Mouse (Mus musculus) natural killer cell, adult 2 months (primary cell): Measurements from ENCODE around the gene Frmd4a.

ENCODE experiments used
- DNase-seq, 2 experiments: peaks; one replicate each; pipeline ENCODE4 v3.0.0; 2022; ENCODE audit warnings: low spot score in 2 of 2

Gene Frmd4a

DNA sequence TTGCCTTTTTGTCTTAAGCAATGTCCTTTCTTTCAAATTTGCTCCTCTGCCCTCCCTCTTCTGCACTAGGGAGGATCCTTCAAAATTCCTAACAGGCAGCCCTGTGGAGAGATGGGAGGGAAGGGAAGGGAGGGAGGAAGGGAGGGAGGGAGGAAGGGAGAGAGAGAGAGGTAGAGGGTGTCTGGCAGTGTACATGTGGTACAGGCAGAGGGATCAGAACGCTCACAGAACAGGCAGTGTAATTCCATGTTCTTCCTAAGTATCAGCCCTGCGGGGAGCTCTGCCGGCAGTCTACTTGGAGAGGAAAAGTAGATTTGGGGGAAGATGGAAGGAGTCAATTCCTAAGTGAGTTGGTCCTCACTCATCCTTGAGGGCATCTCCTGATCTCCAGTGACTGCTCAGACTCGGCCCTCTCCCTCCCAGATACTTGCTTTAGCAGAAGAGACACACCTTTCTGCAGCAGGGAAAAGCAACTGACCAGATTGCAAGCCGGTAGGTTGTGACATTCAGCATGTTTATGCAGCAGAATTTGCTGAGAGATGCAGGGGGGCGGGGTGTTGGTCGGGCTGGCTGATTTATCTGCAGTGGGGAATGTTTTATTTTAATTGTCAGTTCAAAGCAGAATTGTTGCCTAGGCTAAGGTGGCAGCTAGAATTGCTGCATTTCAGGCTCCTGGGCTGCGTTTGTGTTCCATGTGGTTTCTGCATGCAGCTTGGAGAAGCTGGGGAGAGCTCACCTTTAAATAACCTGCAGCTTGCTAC, at the start of gene Frmd4a:
Gene Frmd4a, plus strand, starts transcription at position 190 of the 761 bp plus-strand sequence.
- DNase-seq = no peak

DNA sequence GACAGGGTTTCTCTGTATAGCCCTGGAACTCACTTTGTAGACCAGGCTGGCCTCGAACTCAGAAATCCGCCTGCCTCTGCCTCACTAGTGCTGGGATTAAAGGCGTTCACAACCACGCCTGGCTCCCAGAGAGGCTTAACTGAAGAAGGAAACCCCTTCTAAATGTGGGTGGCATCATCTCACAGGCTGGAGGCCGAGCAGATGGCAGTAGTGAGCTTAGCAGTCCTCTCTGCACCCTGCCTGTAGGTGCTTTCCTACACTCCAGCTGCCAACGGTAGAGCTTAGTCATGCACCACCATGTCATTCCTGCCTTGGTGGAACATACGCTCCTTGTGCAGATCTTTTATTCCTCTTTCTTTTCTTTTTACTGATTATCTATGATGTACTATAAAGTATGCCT, 28.6 kb upstream of the Frmd4a start:
- no peak for DNase-seq

- no peak for DNase-seq
These were observed 27.1 kb upstream of the Frmd4a start for GRCm38 (mm10) chr2:3990431-3990830.

DNA sequence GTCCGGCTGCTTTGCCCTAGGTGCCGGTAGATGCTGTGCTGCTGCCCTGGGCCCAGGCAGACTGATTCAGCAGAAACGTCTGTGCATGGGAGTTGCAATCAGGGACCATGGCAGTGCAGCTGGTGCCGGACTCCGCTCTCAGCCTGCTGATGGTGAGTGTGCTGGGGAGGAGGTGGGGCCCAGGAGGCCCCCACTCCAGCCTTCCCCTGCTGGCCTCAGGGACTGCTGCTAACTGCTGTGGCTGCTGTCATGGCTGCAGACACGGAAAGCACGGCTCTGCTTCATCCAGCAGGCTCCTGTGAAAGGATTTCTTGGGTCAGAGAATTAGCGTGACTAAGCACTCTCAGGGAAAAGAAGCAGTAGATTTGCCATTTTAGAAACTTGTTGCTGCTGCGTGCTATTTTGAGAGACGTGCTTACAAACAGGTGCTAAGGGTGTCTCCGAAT, 937 bp downstream of the Frmd4a start:
- DNase-seq = no peak

- DNase-seq = no peak
These were observed 1.4 kb downstream of the Frmd4a start for GRCm38 (mm10) chr2:4018909-4019308.

- DNase-seq = no peak
These were observed 7.4 kb downstream of the Frmd4a start for GRCm38 (mm10) chr2:4024927-4025326.

- no peak for DNase-seq
These were observed 11.7 kb downstream of the Frmd4a start for GRCm38 (mm10) chr2:4029031-4029747.

DNA sequence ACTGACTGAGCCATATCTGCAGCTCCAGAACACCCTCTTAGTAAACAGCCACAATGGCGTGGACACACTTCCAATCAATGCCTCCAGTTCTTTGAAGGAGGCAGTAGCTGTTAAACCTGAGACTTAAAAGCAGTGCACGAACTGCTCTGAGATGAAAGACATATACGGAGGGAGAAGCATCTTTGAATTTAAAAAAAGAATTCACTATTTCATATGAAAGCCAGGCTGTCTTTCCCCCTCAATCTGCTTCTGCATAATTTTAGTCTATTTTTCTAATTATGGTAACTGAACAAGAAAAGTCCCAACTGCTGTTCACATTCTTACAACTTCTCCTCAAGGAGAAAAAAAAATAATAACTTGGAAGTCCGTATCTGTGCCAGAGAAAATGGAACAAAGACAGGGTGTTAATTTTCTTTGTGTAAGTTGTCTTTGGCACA, 18.7 kb downstream of the Frmd4a start:
- DNase-seq = no peak

DNA sequence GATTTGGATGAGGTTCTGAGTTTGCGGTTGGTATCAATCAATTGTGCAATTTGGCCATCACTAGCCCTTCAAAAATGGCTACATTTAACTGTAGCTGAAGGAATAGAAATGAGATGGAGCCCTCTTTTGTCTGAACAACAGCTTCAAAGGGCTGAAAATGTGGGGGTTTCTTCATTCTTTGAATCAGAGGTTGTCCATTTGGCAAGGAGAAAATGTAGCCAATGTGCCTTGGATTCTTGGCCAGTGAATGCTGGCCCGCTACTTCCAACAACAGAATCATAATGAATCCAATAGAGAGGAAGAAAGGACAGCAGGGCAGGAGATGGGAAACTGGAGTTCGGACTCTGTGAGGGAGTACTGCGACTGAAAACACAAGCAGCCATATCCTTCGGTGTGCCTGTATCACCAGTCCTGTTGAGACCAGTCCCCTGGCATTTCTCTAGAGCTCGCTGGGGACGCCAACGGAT, 19.2 kb downstream of the Frmd4a start:
- no peak for DNase-seq

- DNase-seq = no peak
These were observed 24.5 kb downstream of the Frmd4a start for GRCm38 (mm10) chr2:4042009-4042408.

- no peak for DNase-seq
These were observed 38.0 kb downstream of the Frmd4a start for GRCm38 (mm10) chr2:4055481-4055880.

- no peak for DNase-seq
These were observed 43.2 kb downstream of the Frmd4a start for GRCm38 (mm10) chr2:4060675-4061074.

- DNase-seq = no peak
These were observed 54.3 kb downstream of the Frmd4a start for GRCm38 (mm10) chr2:4071831-4072230.

DNA sequence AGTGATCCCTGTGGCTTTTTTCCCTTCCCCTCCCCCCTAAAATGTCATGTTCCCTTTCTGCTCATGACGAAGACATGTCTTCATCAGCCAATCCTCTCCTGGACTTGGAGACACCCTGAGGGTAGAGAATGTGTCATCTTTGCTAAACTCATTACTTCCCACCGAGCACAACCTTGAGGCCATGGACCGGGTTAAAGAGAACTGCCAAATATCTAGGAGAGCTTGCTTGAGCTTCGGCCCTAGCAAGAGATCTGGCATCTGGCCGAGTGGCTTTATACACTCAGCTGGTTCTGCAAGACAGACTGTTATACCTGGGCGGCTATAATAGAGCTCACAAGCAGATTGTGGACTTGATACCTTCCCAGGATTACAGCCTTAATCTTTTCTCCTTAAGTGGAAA, 66.4 kb downstream of the Frmd4a start:
- no peak for DNase-seq

GRCm38 (mm10) chr2:4097601-4098000, 80.1 kb downstream of the Frmd4a start:
- no peak for DNase-seq

GRCm38 (mm10) chr2:4098948-4099776, 81.6 kb downstream of the Frmd4a start:
- no peak for DNase-seq

DNA sequence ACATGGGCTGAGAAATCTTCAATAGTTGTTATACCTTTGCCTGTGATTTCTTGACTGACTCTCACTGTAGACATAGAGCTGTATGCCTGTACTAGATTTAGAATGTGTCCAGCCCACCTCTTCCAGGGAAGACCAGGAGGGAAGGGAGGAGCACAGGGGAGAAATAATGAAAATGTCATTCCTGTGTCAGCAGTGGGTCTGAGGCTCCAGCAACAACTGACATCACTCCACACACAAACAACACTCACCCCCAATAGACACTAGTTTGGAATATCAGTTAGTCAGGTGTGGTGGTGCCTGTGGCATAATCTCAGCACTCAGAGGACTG, 82.2 kb downstream of the Frmd4a start:
- DNase-seq = no peak

DNA sequence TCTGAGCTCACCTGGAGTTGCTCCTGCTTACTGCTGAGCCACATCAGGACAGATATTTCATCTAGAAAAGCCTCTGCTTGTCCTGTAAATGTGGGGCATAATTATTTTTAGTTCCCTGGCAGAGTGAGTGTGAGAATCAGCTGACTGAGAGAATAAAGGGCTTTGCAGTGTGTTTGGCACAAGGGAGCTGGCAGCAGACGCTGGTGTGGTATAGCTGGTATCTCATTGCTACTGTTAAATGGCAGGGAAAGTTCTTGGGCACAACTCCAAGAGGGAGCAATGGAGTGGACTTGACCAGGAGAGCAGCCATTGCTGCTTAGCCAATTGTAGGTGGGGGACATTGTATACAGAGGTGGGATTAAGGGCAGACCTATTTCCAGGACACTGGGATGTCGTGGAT, 83.9 kb downstream of the Frmd4a start:
- DNase-seq = no peak

DNA sequence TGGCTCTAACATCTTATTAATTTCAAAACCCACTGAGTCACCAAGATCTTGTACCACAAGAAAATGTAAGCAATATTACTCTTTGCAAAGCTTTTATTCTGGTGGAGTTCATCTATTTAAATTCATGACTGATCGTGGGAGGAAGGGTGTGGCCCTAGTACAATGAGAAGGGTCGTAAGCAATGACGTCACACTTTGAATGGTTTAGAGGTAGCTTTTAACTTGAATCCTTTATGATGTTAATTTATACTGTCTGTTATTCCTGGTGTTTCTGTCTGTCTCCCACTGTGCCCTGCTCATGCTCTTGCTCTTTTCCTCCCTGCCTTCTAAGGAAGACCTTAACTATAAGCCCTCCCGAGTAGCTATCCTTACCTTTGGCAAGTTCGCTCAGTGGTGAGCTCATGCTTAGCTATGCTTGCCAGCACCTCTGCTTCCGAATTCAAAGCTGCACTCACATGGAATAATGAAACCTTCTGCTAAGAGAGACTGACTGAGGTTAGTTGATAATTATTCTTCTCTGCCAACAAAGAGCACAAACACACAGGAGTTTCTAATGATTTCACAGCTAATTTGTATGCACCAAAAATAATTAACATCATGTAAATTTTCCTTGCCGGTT, 95.9 kb downstream of the Frmd4a start:
- no peak for DNase-seq

DNA sequence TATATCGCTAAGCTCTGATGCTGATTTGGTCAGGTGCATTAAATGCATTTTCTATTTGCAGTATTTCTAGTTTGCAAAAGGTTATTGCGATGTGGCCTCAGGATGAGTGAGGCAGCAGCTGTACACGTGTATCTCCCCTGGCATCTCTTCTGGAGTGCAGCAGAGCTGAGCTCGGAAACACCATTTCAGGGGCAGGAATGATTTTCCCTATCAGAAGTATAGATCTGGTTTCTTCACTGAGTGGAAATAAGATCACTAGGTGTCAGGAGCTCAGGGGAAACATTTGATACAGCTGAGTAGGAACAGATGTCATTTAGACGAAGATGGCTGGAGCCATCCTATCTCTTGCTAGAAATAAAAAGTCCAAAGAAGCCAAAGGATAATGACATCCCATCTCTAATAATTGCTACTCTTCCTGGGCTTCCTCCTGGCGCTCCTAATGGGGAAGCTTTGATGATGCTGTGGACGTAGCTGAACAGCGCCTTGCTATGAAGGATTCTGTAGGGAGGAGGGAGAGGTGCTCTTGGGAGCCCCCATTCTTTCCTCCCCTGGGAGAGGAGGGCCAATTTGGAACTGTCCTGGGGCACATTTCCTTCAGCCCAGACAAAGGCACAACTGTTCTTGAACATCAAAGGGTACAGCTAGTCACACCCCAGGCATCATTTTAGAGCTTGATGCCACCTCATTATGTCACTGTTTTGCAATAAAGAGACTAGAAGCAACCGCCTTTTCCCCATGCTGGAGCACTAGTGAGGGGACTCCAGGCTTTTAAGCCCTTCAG, 102.4 kb downstream of the Frmd4a start:
- DNase-seq = no peak

GRCm38 (mm10) chr2:4131216-4131615, 113.7 kb downstream of the Frmd4a start:
- DNase-seq = no peak
